Mouse (Mus musculus) thymus, postnatal 25 days (tissue): Measurements from ENCODE around the gene Ccne1.

Experiments used
- DNase-seq: peaks from one replicate; pipeline ENCODE4 v3.0.0; 2022

Ccne1 gene

GRCm38 (mm10) chr7:38093101-38093500 is 14.2 kb downstream of the Ccne1 start:
- no peak for DNase-seq

DNA sequence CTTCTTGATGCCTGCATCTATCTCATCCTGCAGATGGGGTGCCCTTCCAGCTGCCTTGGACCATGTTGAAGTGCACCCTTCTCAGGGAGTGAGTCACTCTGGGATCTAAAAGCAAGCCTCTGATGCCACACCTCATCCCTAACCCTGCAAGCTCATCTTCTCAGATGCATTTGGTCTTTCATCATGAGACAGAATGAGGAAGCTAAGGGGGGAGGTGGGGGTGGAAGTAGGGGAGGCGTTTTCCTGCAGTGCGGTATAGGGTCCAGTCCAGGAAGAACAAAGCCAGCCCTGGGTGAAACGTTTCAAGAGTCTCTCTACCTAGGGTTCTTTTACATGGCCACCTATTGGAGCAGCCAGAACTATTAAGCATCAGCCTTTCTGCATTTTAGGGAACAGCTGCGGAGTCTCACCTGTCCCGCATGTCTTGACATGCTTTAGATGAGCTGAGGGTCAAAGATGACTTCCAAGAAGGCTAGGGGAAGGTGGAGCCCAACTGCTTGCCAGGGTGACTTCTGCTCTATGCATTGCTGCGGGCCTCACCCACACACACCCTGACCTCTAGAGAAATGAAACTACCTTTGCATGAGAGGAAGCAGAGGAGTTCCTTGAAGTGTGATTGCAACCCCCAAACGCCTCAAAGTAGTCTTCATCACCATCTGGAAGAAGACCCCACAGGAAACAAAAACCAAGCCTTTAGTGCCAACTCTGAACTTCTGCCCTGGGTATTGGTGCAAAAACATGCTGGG is 17.2 kb downstream of the Ccne1 start:
- peak; percentile 46 for DNase-seq

- no peak for DNase-seq
These were observed 18.9 kb downstream of the Ccne1 start for GRCm38 (mm10) chr7:38088456-38088855.

- DNase-seq: no peak
These were observed 19.5 kb downstream of the Ccne1 start for GRCm38 (mm10) chr7:38087856-38088255.

DNA sequence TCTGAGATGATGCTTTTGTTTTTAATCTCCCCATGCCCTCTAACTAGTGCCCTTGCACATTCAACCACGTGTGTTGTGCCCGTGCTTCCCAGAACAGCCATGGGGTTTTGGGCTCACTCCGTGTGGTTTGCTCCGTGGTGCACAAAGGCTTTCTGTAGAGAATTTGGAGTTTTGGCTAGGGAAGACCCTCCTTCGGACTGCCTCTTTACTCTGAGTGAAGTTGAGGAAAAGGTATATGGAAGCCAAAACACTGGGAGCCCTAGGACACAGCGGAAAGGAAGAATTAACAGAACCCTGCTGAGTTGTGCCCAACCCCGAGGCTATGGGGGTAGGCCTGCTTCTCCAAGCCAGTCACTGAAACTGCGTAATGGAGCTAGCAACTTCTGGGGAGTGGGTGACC is 20.9 kb downstream of the Ccne1 start:
- DNase-seq: no peak

- DNase-seq: peak; percentile 74
These were observed 21.6 kb downstream of the Ccne1 start for GRCm38 (mm10) chr7:38085573-38086211.

DNA sequence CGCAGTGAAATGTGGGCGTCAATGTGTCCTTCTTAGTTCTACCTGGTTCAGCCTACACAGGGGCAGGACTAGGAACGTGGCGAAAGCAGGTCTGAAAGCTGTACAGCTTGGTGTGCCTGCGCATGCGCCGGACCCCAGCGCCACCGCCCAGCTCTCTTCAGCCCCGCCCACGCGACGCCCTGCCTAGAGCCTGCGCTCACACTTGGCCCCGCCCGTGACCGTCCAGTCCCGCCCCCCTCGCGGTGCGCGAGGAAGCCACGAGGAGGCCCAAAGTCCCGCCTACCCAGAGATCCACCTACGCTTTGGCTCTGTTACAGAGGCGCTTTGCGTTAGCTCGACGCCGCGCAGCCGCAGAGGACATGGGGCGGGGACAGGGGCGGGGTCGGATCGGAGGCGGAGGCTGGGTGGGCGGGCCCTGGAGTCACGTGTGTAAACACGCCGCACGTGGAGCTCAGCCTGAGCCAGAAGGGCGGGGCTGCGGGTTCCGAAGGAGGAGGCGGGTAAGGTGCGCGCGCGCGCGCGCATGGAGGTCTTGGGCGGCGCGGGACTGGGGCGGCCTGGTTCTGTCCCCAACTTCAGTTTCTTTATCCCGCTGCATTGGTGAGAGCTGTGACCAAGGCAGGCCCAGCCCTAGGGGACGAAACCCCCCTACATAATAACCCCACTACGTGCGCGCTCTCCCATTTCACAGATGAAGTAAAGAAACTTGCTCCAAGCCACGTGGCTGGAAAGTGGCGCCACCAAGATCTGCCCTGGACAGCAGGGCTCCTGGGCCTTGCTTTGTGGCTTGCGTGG is 22.4 kb downstream of the Ccne1 start:
- peak; percentile 100 for DNase-seq

DNA sequence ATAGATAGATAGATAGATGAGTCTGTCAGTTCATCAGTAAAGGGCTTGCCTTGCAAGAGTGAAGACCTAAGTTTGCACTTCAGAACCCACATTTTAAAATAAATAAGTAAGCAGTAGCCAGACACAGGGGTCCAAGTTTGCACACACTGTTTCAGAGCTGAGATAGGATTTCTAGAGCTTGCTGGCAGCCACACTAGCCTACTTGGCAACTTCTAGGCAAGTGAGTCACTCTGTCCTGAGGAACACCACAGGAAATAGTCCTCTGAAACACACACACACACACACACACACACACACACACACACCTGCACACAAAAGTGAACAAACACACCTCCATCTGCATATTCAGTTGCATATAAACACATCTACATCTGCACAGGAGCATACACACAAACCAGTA is 24.4 kb downstream of the Ccne1 start:
- no peak for DNase-seq

DNA sequence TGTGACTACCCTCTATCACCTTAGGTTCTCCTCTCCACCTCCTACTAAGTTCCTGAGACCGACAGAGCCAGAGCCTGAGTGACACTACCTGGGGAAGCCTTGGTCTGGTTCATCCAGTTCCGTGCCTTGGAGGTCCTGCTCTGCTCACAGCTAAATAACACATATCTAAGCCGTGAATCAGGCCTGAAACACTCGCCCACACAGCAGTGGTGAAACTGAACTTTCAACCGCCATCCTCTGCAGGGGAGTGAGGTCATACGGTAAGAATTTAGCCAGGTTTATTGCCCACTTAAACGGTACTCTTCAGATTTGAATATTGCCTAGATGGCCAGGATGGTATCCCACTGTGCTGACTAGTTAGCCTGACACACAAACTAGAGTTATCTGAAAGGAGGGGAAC is 30.1 kb downstream of the Ccne1 start:
- no peak for DNase-seq

GRCm38 (mm10) chr7:38075487-38075886 is 31.8 kb downstream of the Ccne1 start:
- DNase-seq: no peak

DNA sequence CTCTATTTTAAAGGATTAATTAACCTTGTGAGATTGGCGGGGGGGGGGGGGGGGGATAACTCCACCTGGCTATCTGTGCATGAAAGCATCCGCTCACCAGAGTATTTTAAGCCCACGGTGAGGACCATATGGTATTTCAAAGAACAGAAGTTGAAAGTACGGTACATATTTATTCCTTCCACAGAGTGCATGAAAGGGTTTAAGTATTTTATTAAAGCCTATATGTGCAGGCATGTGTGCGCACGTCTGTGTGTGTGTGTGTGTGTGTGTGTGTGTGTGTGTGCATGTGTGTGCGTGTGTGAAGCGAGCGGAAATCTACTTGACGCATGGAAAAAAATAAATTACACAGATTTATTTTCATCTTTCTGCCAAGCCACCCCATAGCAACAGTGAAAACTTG is 32.4 kb downstream of the Ccne1 start:
- DNase-seq: no peak

DNA sequence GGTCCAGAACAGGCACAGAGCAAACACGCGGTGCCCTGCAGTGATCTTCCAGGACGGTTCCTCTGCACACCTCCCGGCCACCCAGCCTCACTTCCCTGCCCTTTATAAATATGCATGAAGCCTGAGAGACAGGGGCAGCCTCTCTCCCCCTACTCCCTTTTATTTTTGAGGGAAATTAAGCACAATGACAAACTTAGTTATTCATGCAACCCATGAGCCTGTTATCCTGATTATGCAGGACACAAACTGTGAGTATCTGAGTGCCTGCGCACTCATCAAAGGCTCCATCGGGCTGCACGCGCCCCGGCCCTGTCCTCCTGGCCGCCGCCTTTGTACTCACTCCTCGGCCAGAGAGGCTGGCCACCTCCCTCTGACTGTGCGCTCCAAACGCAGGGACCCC is 32.8 kb downstream of the Ccne1 start:
- no peak for DNase-seq

DNA sequence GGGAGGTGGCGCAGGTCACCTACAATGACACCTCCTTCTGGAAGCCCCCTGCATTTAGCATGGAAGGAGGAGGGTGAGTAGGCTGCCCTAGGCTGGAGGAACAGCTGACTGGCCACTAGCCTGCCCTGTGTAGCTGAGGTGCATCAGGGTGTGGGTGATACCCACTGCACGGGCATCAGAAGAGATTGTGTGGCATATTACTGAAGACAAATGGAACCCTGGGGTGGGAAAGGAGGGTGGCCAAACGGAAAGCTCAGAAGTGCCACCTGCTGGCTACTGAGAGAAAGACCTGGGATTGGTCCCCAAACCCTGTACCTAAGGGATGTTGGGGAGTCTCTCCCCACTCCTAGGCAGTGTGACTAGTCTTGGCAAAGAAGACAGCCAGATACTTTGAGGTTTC is 33.6 kb downstream of the Ccne1 start:
- peak; percentile 66 for DNase-seq

GRCm38 (mm10) chr7:38071065-38071464 is 36.3 kb downstream of the Ccne1 start:
- DNase-seq: no peak

DNA sequence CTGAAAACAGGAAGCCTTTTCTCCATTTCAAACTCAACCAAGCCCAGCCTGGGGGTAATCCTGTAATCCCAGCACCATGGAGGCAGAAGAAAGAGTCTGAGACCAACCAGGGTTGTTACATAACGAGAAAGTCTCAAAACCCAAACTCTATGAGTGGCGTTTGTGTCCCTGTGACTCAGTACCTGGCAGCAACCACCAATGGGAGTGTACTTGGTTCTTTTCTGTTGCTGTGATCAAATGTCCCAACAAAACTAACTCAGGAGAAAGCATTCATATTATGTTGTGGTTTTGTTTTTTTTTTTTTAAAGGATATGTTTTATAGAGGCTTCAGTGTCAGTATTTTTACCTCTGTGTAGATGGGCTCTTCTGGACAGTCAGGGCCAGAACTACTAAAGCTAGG is 36.7 kb downstream of the Ccne1 start:
- no peak for DNase-seq

- no peak for DNase-seq
These were observed 42.9 kb downstream of the Ccne1 start for GRCm38 (mm10) chr7:38064431-38064830.

GRCm38 (mm10) chr7:38061060-38061970 is 46.0 kb downstream of the Ccne1 start:
- peak; percentile 89 for DNase-seq

DNA sequence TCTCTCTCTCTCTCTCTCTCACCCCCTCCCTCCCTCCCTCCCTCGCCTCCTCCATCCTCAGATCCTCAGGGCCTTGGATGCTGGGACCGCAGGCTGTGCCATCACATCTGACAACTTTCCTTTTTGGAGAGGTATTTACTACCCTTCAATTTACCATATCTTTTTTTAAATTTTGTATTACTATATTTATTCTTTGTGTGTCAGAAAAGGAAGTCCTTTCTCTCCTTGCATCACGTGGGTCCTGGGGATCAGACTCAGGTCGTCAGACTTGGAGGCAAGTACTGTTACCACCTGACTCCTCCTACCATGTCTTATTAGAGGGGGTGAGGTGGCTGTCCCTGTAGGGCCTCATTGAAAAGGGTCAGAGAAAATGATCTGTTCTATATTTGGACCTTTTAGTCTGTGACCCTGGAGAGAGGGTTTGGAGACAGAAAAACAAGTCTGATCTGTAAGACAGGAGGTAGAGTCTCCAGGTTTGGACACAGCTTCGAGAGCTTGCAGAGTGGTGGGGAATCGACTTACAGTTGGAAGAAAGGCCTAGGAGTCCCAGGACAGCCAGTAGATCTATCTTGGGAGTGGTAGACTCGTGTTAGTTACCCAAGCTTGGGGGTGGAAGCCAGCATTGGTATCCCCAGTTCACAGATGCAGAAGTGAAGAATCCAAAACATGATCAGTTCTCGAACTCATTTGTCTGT is 47.6 kb downstream of the Ccne1 start:
- no peak for DNase-seq

DNA sequence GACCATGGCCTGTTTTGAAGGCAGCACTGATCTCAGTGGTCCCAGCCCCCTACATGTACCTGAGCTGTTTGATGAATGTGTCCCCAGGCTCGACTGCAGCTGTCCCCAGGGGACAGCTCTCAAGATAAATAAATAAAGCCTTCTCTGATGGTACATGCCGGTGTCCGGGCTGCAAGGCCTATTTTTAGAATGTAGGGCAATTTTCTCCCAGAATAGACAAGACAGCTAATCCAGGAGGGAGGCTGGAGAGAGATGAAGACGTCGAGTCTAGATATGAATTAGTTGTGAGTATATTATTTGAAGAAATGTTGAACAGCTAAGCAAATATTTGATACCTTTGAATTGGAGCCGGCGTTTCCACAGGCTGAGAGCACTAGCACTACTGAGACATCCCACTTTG is 48.2 kb downstream of the Ccne1 start:
- no peak for DNase-seq

DNA sequence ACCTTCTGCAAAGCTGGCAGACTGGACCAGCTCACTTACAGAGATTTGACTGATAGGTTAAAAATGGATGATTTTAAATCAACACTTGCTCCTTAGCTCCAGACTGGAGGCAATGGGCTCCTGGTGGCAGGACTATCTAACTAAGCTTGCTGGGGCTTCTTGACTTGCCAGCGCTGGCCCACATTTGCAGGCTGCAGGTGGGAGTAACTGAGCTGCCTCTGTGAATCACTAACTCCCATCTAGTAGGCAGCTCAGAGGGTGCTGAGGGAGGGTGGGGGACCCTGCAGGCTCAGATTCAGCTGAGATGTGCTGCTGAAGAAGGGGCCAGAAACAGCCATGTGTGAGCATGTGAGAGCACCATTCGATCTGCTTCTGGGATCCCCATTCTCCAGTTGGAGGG is 51.3 kb downstream of the Ccne1 start:
- no peak for DNase-seq

DNA sequence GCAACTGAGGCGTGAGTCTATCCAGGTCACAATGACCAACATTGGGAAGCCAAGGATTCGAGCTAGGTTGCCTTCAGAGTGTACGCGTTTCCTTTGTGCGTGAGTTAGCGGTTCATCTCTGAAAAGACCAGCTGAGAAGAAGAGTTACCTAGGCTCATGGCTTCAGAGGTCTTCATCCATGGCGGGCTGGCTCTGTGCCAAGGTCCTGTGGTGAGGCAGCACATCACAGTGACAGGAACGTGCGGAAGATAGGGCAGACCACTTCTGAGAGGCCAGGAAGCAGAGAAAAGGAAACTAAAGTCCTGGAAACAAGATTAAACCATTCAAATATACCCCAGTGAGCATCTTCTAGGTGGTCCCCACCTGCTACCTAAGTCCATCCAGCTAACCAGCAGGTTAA is 53.1 kb downstream of the Ccne1 start:
- peak; percentile 12 for DNase-seq
